Mouse (Mus musculus) brown adipose tissue, adult 24 weeks (tissue): Measurements from ENCODE around the gene Adad1. TPM values are rescaled to one million over a fixed set of nuclear protein-coding genes. Genes with fewer than 3 reads are reported as not detected.

ENCODE experiments used
- H3K27ac ChIP-seq: fragments of 200-500 bp; replicated peaks from 2 replicates; pipeline ENCODE4 v1.5.1; 2012; ENCODE audit warnings: low read depth, mild to moderate bottlenecking, low read length
- H3K4me1 ChIP-seq: fragments of 200-500 bp; 2 replicates; pipeline ENCODE4 v1.6.1; 2012; ENCODE audit warnings: low read length, mixed read lengths; ENCODE audit not compliant: control insufficient read depth, insufficient read depth, insufficient read length
- H3K4me3 ChIP-seq: fragments of 200-500 bp; 2 replicates; pipeline ENCODE4 v1.5.1; 2012; ENCODE audit warnings: low read depth, mild to moderate bottlenecking, low read length, moderate library complexity; ENCODE audit not compliant: insufficient read depth
- polyA plus RNA-seq: library from polyadenylated mRNA; stranded (reverse); fragments of >200 nt; gene quantifications from 2 replicates; pipeline ENCODE4 v1.2.4, GENCODE M21; 2012; ENCODE audit not compliant: missing spikeins, insufficient read depth, insufficient read length

Gene Adad1
- polyA plus RNA-seq = not detected in 2 replicates

DNA sequence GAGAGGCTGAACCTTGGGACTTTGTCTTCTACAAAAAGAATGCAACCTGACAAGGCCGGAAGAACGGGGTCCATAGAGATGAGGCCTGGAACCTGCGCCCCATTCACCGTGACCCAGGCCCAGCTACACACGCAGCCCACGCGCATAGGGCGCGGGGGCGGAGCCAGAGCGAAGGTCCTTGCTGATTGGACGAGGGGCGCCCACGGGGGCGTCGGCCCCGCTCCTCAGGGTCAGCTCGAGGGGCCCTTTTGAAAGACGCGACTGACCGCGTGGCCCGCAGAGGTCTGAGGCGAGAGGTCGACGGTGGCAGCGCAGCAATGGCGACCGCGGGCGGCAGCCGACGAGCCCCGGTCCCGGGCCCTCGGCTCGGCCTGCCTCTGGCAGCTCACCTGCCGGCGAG lies at the start of gene Adad1:
TSS of gene Adad1 (plus strand) at position 122 of the 400 bp plus-strand sequence.
- no peak within 1 kb of the TSS for H3K27ac ChIP-seq
- H3K4me3 ChIP-seq = no peak within 1 kb of the TSS
- H3K4me1 ChIP-seq = no peaks in the 10 kb centered on the region

DNA sequence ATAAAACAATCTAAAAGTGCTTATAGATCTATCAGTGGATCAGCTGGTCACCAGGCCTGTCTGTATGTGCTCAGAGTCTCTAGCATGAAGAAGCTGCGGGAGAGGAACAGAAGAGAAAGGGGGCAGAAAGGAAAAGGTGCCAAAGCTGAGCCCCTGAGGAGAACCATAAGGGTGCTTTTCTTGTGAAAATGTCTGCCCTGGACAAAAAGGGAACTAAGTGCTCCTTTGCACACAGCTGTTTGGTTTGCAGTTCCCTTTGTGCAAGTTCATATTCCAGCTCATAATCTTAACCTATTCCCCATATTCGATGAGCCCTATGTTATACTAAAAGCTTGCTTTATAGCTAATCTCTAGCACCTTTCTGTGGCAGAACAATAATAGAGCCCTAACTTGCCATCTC lies 25.3 kb upstream of the Adad1 start:
- Histone ChIP-seq H3K4me1 (no peaks in the 10 kb centered on the region; the same call in 1 of the 2 replicates), H3K27ac (no peak overlapping the region), H3K4me3 (no peak overlapping the region)

DNA sequence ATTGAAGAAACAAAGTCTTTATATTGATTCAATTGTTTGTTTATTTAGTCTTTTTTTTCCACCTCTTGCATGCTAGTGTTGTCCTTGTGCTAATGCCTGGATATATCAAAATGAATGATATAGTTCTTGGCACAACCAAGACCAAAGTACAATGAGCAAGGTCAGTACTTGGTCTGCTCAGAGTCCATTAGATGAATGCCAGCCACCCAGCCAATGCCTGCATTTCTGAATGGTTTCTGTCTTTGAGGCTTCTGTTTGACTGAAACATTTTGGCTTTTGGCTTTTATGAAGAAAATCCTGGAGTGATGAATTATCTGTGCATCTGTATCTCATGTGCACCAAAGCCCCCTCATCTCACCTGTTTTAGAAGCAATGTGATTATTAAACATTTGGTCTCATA lies 23.5 kb upstream of the Adad1 start:
- H3K4me1 ChIP-seq = no peaks in the 10 kb centered on the region; the same call in 1 of the 2 replicates
- H3K27ac ChIP-seq = no peak overlapping the region
- no peak overlapping the region for H3K4me3 ChIP-seq

DNA sequence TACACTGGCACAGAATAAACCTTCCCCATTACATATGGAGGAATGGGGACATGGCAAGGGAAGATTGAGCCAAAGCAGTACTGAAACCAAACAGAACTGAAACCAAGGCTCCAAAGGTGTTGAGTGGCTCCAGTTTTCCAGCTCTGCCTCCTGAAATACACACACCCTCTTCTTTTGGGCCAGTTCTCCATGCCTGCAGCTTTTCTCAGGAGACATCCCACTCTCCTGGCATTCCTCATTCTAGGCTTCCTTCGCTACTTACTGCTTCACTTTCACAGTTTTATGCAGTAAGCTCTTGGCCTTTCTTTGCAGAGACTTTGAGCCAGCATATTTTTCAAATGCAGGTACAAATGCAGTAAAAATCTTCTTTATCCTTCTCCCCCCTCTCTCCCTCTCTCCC lies 11.8 kb upstream of the Adad1 start:
- Histone ChIP-seq H3K27ac (no peak overlapping the region), H3K4me3 (no peak overlapping the region), H3K4me1 (no peaks in the 10 kb centered on the region)

DNA sequence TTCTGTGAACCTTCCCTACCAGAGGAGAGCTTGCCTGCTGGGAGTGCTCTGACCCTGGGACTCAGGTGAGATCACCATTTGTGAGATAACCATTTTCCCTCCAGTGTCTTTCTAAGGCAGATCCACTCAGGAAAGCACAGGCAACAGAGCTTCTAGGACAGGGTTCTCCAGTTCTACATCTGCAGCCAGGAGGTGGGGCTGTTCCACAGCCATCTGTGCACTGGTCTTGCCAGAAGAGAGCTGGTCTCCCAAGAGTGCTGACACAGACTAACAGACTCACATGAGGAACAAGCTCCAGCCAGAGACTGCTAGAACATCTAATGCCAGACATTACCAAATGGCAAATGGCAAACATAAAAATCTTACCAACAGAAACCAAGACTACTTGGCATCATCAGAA lies 9.9 kb downstream of the Adad1 start:
- Histone ChIP-seq H3K4me3 (no peak overlapping the region), H3K27ac (no peak overlapping the region), H3K4me1 (no peaks in the 10 kb centered on the region)

DNA sequence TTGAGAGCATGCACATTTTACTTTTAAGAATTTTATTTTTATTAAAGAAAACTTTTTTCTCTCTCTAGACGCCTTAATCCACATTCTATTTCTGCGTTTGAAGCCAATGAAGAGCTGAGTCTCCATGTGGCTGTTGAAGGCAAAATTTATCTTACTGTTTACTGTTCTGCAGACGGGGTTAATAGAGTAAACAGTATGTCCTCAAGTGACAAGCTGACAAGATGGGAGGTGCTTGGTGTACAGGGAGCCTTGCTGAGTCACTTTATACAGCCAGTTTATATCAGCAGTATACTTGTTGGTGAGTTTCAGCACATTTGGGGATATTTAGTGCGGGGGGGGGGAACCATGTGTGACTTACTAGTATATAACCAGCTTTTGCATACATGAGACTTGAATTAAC lies 21.5 kb downstream of the Adad1 start:
- no peak overlapping the region for H3K4me3 ChIP-seq
- H3K4me1 ChIP-seq = no peaks in the 10 kb centered on the region
- H3K27ac ChIP-seq = no peak overlapping the region

DNA sequence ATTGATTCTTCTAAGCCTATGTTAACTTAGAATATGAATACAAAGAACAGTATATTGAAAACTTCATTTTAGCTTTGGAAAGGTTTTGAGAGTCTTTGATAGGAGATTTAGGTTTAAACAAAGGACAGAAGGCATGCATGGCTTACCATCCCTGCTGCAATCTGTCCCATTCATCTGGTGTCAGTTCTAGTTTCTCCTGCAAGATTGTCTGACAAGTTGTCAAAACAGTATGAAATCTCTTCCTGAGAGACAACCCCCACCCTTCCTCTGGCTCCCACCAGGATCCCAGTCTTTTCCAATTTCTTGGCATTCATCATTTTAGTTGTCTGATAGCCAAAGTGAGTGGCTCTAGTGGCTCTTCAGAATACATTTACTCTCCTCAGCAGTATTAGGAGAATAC lies 27.4 kb downstream of the Adad1 start:
- Histone ChIP-seq H3K27ac (no peak overlapping the region), H3K4me1 (no peaks in the 10 kb centered on the region), H3K4me3 (no peak overlapping the region)

DNA sequence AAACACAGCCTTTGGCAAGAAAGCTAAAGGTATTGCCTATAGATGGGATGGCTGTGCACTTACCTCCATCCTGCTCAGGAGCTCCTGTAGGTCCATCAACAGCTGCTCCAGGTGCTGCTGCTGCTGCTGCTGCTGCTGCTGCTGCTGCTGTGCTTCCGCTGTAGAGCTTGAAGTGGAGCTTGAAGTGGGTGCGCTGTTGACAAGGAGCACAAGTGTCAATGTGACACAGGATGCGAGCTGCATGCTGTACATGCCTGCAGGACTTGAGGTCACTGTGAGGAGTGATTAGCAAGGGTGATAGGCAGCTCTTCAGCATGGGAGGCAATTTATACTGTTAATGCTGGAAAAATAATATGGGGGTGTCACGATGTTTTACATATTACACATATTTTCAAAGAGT lies 62.3 kb downstream of the Adad1 start, which contains the start of gene Il2:
TSS of gene Il2 (minus strand) at position 305 of the 400 bp plus-strand sequence.
- H3K4me1 ChIP-seq = no peaks in the 10 kb centered on the region
- H3K4me3 ChIP-seq = no peak within 1 kb of the TSS
- no peak within 1 kb of the TSS for H3K27ac ChIP-seq

DNA sequence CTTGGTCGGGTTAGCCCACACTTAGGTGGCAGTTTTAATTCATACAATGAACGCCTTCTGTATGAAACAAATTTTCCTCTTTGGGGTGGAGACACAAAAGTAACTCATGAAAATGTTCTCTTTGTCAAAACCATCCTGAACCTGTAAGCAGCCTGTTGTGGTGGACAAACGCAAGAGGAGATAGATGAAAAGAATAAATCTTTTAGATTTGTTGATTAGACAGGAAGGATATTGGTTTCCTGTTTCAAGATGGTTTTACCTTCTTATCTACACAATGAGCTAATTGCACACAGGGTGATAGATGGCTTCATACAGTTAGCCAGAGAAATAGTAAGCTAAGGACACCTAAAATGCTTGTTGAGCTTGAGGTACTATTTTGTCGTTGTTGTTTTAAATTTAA lies 62.8 kb downstream of the Adad1 start:
- no peak overlapping the region for H3K27ac ChIP-seq
- H3K4me1 ChIP-seq = no peaks in the 10 kb centered on the region
- no peak overlapping the region for H3K4me3 ChIP-seq

DNA sequence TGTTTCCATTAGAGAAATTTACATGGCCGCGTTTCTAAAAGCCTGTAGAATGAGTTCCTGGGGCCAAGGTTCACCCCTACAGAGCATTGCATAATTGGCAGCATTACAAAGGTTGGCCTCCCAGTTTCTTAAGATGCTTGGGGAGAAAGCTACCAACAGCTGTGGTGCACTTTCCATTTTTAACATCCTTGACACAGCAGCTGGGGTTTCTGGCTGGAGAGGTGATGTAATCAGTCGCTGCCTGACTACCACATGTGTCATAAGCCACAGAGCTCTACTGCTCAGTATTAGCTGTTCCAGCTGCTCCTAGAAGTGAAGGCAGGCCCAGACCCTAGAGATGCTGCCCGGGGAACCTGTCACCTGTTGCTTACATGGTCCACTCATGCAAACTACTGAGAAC lies 64.9 kb downstream of the Adad1 start:
- Histone ChIP-seq H3K4me1 (no peaks in the 10 kb centered on the region), H3K4me3 (no peak overlapping the region), H3K27ac (no peak overlapping the region)

DNA sequence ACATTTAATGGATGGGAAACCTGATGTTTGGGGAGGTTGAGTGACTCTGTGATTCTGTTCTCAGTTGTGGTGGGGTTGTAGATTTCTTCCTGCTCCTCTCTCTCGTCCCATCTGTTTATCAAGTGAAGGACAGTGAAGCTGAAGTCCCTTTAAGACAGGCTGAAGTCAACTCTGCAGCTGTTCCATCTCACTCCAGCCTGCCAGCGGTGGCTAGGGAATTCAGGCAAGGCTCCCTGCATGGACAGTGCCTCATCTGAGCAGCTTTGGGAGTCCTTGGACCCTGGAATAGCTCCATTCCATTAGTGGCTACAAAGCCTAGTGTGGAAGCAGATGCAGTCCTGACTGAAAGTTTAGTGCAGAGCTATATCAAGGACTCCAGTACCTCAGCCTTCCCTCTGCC lies 65.7 kb downstream of the Adad1 start:
- Histone ChIP-seq H3K4me1 (no peaks in the 10 kb centered on the region), H3K27ac (no peak overlapping the region), H3K4me3 (no peak overlapping the region)

DNA sequence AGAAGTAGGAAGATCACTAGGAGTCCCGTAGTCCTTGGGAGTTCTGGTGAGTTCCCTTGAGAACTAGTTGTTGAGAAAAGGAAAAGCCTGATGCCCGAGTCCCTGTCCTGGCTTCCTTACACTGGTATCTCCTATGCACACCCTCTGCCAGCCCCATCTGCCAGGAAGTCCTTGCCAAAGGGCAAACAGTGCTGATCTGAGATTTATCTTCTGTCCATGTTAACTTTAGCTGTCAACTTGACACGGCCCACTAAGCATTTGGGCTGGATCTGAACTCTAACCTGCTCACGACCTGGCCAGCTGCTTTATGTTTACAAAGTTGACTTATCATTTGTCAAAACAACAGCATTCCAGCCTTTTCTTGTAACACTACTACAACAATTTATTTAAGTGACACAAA lies 73.9 kb downstream of the Adad1 start:
- H3K4me1 ChIP-seq = no peaks in the 10 kb centered on the region
- no peak overlapping the region for H3K4me3 ChIP-seq
- H3K27ac ChIP-seq = no peak overlapping the region

DNA sequence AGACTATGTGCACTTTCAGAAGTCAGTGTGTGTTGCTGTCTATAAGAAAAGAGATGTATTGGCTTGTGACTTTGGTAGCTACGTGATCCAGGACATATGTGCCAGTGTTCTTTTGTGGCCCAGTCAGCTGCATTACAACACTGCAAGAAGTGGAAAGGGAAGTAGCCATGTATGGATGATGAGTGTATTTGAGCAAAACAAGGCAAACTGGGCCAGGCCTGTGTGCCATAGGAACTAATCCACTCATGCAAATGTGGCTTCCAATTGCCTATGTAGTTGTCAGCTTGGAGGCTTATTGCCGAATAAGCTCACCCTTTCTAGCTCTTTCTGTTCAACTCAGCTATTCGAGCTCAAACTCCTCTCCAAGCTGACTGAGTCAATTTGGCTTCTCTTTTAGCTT lies 75.9 kb downstream of the Adad1 start:
- Histone ChIP-seq H3K4me1 (no peaks in the 10 kb centered on the region), H3K27ac (peak overlapping the region; percentile 58; the same call in 1 of the 2 replicates), H3K4me3 (no peak overlapping the region)

DNA sequence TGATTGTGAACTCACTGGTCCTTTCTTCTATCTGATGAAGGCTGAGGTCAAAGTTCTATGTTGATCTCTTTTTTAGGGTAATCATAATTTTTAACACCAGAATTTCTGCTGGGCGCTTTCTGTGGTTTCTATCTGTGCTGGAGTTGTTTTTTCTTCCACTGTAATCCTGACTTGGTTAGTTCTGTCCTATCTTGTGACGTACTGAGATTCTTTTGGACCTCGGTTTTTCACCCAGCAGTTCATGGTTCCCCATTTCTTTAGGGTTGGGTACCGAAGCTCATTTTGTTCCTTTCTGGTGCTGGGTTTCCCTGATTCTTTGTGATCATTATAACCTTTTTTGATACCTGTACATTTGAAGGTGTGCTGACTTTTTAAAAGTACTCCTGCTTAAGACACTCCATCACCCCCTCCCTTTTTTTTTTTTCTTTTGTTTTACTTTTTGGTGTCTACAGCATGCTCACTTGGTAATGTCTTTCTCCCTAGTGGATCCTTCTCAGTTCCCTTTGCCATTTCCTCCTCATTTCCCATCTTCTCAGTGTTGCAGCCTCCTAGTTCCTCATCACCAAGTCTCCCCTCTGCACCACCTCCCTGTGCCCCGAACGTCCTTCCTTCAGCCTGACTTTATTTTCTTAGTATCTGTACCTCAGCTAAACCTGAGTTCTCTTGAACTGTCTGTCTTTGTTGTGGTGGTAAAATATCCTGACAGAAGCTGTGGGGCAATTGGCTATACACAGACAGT lies 77.0 kb downstream of the Adad1 start:
- no peaks in the 10 kb centered on the region for H3K4me1 ChIP-seq
- no peak overlapping the region for H3K4me3 ChIP-seq
- peak overlapping the region; percentile 85 for H3K27ac ChIP-seq

DNA sequence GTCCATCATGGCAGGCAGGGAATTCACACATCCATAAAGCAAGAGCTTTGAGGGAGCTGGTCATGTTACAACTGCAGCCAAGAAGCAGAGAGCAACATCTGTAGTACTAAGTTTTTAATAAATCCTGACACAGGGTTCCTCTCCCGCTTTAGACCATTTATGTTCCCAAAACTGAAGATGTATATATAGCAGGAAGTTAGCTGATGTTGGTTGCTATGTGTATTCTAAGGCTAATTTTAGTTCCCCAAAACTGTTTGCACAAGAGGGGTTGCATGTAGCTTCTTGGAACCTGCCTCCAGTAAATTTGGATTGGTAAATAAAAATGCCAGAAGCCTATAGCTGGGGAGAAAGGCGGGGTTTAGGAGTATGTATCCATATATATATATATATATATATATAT lies 78.5 kb downstream of the Adad1 start:
- Histone ChIP-seq H3K4me1 (no peaks in the 10 kb centered on the region), H3K27ac (no peak overlapping the region), H3K4me3 (no peak overlapping the region)

DNA sequence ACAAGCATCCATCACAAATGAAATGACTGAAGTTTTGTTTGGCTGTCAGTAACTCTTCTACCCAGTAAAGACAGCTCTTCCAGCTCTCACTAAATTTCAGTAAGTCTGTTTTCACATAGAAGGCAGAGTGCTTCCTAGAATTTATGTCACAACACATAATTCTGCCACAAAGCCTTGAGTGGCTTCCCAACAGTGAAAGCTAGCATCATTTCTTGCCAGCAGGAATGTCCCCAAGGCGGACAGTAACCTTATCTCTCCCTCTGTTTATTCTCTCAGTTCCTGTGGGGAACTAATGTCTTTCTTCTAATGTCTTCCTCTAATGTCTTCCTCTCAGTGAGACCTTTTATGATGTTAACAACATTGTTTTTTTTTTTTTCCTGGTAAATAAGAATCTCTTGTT lies 81.7 kb downstream of the Adad1 start:
- no peak overlapping the region for H3K4me3 ChIP-seq
- H3K27ac ChIP-seq = no peak overlapping the region
- H3K4me1 ChIP-seq = no peaks in the 10 kb centered on the region
